Mouse (Mus musculus) gastrocnemius, postnatal 36 days (tissue): Measurements from ENCODE around the gene Nfkbil1. TPM values are rescaled to one million over a fixed set of nuclear protein-coding genes. Genes with fewer than 3 reads are reported as not detected.

Source experiments
- DNase-seq, 2 experiments: peaks; one replicate each; pipeline ENCODE4 v3.0.0; 2022
- intact Hi-C: fragments of 180-260 bp; cut with DNase I; formaldehyde crosslinking; loops from one replicate; pipeline ENCODE4 v1.15.1; 2025
- total RNA-seq, 2 experiments: library from RNA; stranded (reverse); gene quantifications; 2 replicates each; pipeline ENCODE4 v1.2.3; 2021

Nfkbil1 gene
- total RNA-seq, 2 experiments from 2014 or later = 5.5 to 8.7 TPM

DNA sequence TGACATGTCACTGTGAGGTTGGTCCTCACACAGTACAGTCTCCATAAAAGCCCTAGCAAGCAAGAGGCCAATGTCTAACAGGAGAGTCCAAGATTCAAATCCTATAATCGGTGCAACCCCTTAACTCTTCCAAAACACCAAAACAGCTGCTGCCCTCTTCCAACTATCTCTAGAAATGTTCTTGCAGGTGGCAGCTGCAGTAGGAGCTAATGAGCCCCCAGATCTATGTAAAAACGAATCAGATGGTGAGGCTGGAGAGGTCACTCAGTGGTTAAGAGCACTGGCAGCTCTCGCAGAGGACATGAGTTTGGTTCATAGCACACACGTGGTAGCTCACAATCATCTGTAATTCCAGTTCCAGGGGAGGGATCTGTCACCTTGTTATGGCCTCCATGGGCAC lies 20.1 kb upstream of the Nfkbil1 start:
- intact Hi-C loops = no loop called here
- no peak for DNase-seq

DNA sequence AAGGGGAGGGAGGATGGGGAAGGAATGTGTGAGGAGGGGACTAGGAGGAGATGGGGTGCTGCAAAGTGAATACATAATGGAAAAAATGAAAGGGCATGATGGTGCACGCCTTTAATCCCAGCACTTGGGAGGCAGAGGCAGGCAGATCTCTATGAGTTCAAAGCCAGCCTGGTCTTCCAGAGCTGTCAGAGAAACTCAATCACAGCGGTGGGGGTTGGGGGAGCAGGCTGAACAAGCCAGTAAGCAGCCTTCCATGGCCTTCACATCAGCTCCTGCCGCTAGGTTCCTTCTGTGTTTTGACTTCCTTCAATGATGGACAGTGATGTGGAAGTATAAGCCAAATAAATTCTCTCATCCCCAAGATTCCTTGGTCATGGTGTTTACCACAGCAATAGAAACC lies 19.7 kb upstream of the Nfkbil1 start:
- intact Hi-C loops = no loop called here
- DNase-seq = no peak

DNA sequence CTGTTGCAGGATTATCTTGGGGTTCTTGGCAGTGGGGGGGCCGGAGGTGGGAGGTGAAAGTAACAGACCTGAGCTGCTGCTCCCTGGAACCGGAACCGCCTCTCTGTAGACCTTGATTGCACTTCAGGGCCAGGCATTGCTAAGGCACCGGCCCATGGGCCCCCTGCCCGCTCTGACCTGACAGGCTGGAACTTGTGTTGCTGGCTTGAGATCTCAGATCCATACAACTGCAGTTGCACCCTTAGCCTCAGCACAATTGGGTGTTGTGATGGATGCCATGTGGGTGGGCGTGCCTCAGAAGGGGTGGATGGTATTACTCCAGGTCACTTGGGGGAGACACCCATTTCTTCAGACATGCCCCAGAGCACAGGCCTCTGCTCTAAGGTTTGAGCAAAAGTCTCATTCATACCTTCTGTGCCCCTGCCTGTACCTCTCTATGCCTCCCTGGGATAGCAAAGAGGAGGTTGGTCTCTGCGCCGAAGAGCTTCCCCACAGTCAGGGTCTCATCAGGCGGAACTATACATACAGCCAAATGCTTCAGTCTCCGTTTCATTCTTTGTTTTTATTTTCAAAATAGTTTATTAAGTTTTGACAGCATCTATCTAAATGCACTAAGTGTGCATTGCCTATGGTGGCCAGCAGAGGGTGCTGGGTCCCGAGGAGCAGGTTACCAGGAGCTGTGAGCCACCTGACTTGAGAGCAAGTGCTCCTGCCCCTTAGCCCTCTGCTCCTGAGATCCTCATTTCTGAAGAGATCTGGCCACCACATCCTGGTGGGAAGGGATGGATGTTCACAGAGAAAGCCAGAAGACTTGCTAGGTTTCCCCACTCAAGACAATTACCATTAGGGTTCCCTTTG lies 18.9 kb upstream of the Nfkbil1 start:
- DNase-seq = peak; percentile 54 to 59
- intact Hi-C loops = no loop called here

DNA sequence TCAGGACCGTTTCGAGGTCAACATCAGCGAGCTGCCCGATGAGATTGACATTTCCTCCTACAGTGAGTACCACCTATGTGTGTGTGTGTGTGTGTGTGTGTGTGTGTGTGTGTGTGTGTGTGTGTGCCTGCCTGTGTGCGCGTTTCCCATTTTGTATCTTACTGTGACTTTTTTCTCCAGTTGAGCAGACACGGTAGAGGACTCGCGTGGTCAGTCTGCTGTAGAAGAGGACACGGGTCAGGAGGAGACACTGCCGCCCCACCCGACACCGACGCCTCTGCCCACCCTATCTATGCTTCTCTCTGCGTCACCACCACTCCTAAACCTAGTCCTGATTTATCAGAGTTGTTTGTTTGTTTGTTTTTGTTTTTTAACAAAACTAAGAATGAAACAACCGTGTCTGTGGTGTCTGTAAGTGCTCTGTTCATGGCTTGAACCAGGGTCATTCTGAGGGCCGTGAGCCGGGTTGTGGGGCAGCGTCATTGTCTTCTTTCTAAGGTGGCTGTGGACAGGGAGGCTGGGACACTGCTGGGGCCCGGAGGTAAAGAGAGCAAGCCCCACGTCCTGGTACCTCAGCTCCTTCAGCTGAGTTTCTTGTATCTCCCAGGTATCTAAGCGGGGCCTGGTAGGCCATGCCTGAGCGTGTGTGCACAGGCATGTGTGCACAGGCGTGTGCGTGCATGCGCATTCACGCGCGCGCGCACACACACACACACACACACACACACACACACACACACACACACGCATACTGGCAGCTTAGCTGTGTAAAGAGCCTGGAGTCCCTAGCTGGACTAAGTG lies 17.9 kb upstream of the Nfkbil1 start:
- intact Hi-C loops = no loop called here
- DNase-seq = no peak

DNA sequence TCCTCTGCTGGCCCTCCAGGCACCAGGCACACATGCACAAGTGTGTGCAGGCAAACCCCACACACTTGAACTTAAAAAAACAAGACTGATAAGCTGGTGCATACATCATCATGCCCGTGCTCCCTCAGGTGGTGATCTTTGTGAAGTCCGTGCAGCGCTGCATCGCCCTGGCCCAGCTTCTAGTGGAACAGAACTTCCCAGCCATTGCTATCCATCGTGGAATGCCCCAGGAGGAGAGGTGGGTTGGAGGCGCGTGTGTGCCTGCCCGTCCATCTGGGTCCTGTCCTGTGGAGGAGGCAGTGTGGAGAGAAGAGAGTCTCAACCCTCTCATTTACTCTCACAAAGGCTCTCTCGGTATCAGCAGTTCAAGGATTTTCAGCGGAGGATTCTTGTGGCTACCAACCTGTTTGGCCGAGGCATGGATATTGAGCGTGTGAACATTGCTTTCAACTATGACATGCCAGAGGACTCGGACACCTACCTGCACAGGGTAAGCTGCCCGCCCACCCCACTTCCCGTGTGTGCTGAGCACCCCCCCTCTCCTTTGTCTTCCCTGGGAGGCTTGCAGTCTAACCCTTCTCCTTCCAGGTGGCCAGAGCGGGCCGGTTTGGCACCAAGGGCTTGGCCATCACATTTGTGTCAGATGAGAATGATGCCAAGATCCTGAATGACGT lies 17.2 kb upstream of the Nfkbil1 start:
- intact Hi-C loops = no loop called here

DNA sequence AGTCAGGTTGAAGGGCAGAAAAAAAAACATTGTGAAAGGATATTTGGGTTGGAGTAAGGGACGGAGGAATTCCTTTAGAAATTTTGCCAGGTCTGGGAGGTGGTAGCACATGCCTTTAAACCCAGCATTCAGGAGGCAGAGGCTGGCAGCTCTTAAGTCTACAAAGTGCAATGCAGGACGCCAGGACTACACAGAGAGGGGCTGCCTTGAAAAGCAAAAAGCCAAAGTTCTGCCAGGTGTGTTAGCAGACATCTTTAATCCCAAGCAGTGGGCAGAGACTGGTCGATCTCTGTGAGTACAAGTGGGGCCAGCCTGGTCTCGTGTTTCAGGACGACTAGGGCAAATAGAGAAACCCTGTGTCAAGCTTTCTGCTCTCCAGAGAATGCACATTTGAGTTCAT lies 16.4 kb upstream of the Nfkbil1 start:
- DNase-seq = no peak
- intact Hi-C loops = no loop called here

More for the DNA sequence above, 17.2 kb upstream of the Nfkbil1 start:
- DNase-seq = no peak

DNA sequence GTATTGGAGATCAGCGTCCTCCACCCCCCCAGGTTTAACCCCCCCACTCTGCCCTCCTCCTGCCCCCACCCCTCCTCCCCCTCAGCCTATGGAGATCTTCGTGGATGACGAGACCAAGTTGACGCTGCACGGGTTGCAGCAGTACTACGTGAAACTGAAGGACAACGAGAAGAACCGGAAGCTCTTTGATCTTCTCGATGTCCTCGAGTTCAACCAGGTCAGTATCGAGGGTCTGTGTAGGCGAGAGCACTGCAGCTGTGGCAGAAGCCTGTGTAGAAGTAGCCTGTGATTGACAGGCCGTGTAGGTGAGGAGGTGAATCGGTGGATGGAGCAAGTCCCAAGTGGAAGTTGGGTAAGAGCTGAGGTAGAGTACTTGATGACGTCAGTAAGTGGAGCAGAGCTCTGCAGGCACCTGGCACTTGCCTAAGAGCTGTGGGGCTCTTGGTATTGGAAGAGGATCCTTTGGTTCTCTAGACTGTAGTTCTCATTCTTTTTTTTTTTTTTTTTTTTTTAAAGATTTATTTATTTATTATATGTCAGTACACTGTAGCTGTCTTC lies 15.6 kb upstream of the Nfkbil1 start:
- intact Hi-C loops = no loop called here

DNA sequence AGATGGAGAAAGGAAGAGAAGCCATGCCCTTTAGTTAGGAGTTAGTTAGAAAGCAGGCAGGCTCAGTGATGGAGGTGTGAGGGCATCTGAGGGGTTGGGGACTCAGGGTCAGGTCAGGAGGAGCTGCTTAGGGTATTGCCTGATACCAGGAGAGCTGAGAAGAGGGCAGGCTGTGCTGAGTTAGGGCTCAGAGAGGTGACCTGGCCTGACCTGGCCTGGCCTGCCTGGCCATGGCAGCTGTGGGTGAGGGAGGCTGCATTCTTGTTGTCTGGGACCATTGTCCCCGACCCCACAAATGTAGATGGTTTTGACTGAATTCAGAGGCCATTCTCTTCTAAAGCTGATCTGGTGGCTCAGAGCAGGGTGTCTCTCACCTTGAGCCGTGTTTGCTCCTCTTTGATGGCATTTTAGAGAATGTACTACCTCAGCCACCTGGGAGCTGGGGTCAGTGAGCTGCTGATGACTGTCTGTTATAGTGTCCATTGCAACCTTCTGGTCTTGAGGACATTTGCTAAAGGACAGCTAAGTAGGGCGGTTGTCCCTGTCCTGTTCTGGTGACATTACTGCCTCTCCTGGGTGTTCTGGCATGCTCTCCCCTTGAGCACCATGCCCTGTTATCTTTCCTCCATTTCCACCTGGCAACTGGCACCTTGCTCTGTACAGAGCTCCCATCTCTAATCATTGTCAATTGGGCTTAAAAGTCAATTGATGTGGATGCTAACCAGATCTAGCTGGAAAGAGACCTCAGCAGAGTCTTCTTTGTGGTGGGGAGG lies 14.9 kb upstream of the Nfkbil1 start:
- intact Hi-C loops = no loop called here
- no peak for DNase-seq

More for the DNA sequence above, 15.6 kb upstream of the Nfkbil1 start:
- no peak for DNase-seq

- DNase-seq = no peak
- intact Hi-C loops = loop anchor here (10.0 kb wide), 2 partner anchors 655 to 1135 kb away; partner anchors contain the start of genes Ager, H2-DMa and Pbx2
Measured at GRCm38 (mm10) chr17:35249451-35250197, 14.0 kb upstream of the Nfkbil1 start.

GRCm38 (mm10) chr17:35248986-35249385 lies 13.4 kb upstream of the Nfkbil1 start:
- intact Hi-C loops = loop anchor here (10.0 kb wide), 2 partner anchors 654 to 1134 kb away; partner anchors contain the start of genes Ager, H2-DMa and Pbx2
- DNase-seq = no peak

GRCm38 (mm10) chr17:35247144-35247543 lies 11.6 kb upstream of the Nfkbil1 start:
- intact Hi-C loops = loop anchor here (10.0 kb wide), 2 partner anchors 652 to 1132 kb away; partner anchors contain the start of genes Ager, H2-DMa and Pbx2
- DNase-seq = no peak

GRCm38 (mm10) chr17:35245731-35246623 lies 10.4 kb upstream of the Nfkbil1 start:
- intact Hi-C loops = loop anchor here (10.0 kb wide), 2 partner anchors 651 to 1131 kb away; partner anchors contain the start of genes Ager, H2-DMa and Pbx2
- no peak for DNase-seq

DNA sequence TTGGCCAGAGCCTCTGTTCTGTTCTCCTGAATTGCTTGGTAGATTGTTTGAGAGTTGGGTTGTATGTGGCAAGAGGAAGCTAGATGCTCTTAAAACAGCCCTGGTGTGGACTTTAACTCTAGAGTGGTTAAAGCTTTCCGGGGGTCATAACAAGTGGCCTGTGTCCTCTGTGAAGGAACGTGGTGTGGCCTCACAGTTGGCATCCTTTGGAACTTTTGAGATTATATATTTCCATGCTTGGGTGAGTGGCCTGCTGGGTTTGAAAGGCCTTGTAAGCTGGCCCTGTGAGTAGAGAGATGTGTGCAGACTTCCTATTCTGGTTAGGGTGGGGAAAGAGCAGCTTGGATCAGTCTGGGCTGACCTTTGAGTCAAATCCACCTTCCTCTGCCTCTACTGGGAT lies 9.4 kb upstream of the Nfkbil1 start:
- no peak for DNase-seq
- intact Hi-C loops = loop anchor here (10.0 kb wide), 2 partner anchors 650 to 1130 kb away; partner anchors contain the start of genes Ager, H2-DMa and Pbx2

DNA sequence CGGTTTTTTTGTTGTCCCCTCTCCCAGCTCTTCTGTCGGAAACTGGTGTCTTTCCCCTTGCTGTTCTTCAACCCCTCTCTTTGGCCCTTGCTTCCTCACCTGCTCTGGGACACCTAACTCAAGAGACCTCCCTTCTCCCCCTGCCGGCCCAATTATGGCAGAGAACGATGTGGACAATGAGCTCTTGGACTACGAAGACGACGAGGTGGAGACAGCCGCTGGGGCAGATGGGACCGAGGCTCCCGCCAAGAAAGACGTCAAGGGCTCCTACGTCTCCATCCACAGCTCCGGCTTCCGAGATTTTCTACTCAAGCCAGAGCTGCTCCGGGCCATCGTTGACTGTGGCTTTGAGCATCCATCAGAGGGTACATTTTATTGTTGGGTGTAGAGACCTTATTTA lies 7.5 kb upstream of the Nfkbil1 start:
- intact Hi-C loops = loop anchor here (10.0 kb wide), 2 partner anchors 648 to 1128 kb away; partner anchors contain the start of genes Ager, H2-DMa and Pbx2
- DNase-seq = peak in 1 of 2 experiments; percentile 39

- intact Hi-C loops = loop anchor here (10.0 kb wide), 2 partner anchors 647 to 1127 kb away; partner anchors contain the start of genes Ager, H2-DMa and Pbx2
- DNase-seq = peak in 1 of 2 experiments; percentile 46
Measured at GRCm38 (mm10) chr17:35242015-35242941, 6.7 kb upstream of the Nfkbil1 start.

GRCm38 (mm10) chr17:35241305-35242014 lies 5.9 kb upstream of the Nfkbil1 start, which contains the start of gene Ddx39b:
Gene Ddx39b (plus strand): TSS chr17:35241746.
- DNase-seq = peak; percentile 92 to 96
- intact Hi-C loops = loop anchor here (10.0 kb wide), 2 partner anchors 647 to 1127 kb away; partner anchors contain the start of genes Ager, H2-DMa and Pbx2
